Mouse (Mus musculus) cerebellum, adult 11 months (tissue): ENCODE results near the gene Tmem89.

Experiments
- DNase-seq: peaks from one replicate; pipeline ENCODE4 v3.0.0; 2022

The Tmem89 gene

GRCm38 (mm10) chr9:108914491-108914890 lies at the start of gene Tmem89:
TSS of gene Tmem89 (plus strand) at chr9:108914619.
- no peak for DNase-seq

- DNase-seq, result no peak
Measured at GRCm38 (mm10) chr9:108912308-108912707, 2.1 kb upstream of the Tmem89 start.

- DNase-seq, result no peak
Measured at GRCm38 (mm10) chr9:108913161-108913560, 1.3 kb upstream of the Tmem89 start.

- no peak for DNase-seq
Measured at GRCm38 (mm10) chr9:108913621-108914020, 798 bp upstream of the Tmem89 start.

- DNase-seq, result no peak
Measured at GRCm38 (mm10) chr9:108925897-108926296, 11.5 kb downstream of the Tmem89 start.

GRCm38 (mm10) chr9:108928424-108928823 lies 14.0 kb downstream of the Tmem89 start:
- no peak for DNase-seq

GRCm38 (mm10) chr9:108935991-108936390 lies 21.6 kb downstream of the Tmem89 start:
- no peak for DNase-seq

- peak; percentile 97 for DNase-seq
Measured at GRCm38 (mm10) chr9:108936418-108937364, 22.3 kb downstream of the Tmem89 start, which contains the start of gene Uqcrc1. TSS of gene Uqcrc1 (plus strand) at chr9:108936633.

- DNase-seq, result no peak
Measured at GRCm38 (mm10) chr9:108945111-108945510, 30.7 kb downstream of the Tmem89 start.

- DNase-seq, result no peak
Measured at GRCm38 (mm10) chr9:108945608-108946007, 31.2 kb downstream of the Tmem89 start.

GRCm38 (mm10) chr9:108949231-108949966 lies 35.0 kb downstream of the Tmem89 start:
- peak; percentile 43 for DNase-seq

- DNase-seq, result no peak
Measured at GRCm38 (mm10) chr9:108949967-108950728, 35.7 kb downstream of the Tmem89 start.

- no peak for DNase-seq
Measured at GRCm38 (mm10) chr9:108953081-108953636, 38.7 kb downstream of the Tmem89 start, which contains the start of gene Col7a1. TSS of gene Col7a1 (plus strand) at chr9:108953586.

GRCm38 (mm10) chr9:108955241-108955640 lies 40.8 kb downstream of the Tmem89 start:
- DNase-seq, result no peak

- DNase-seq, result no peak
Measured at GRCm38 (mm10) chr9:108955846-108956245, 41.4 kb downstream of the Tmem89 start.

GRCm38 (mm10) chr9:108963577-108963976 lies 49.2 kb downstream of the Tmem89 start:
- DNase-seq, result no peak

- DNase-seq, result no peak
Measured at GRCm38 (mm10) chr9:108964338-108964737, 49.9 kb downstream of the Tmem89 start.
